In the genomic region with DNA sequence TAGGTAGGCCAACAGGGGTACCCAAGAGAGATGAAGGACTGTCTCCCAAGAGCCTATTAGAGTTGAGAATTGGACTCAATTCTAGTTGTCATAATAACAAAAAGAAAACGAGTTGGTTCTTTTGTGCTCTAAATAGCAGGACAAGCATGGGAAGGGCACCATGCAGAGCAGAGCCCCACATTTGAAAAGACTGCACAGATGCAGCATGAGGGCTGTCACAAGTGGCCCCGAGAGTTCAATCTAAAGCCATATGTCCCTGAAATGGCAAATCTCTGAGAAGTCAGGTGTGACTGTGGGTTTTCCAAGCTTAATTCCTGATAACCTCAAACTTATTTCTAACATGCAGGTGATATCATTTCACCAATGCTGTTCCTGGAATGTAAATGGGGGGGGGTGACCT, we compare ENCODE assay signal across 11 mouse cellular contexts.
"Had no signal": no experiment of that assay in that cellular context is flagged by ENCODE, and none has a peak within 500 bp of the region (broad histone marks: within the 10 kb centered on the region; RNA-seq: fewer than 3 reads in every experiment).

No protein-coding gene starts in this region.

- DNase-seq: kidney, postnatal 10 days; kidney, postnatal 36 days; layer of hippocampus, postnatal 36 days; left cerebral cortex, postnatal 4 days; liver, postnatal 0 days; lung, embryonic 14.5 days; right cerebral cortex, adult 18-20 months; right cerebral cortex, postnatal 14 days; right cerebral cortex, postnatal 4 days; thymus, adult 18-20 months; thymus, postnatal 36 days had no signal
